Mouse (Mus musculus) CH12.LX (cell line): ENCODE measurements around the gene Cdh13.

ENCODE experiments used
- CHD1 ChIP-seq: IDR thresholded peaks from 2 replicates; pipeline ENCODE4 v1.6.1; 2012; ENCODE audit warnings: low read depth, low read length, improper control_type of control experiment, inconsistent platforms
- CTCF ChIP-seq, 2 experiments: IDR thresholded peaks in 1 of 2; conservative IDR thresholded peaks in 1 of 2; 2 replicates each; pipeline ENCODE4 v1.5.1; 2011 to 2012; ENCODE audit warnings: low read depth in 2 of 2, low read length in 2 of 2, improper control_type of control experiment in 1 of 2, inconsistent platforms in 1 of 2, mild to moderate bottlenecking in 1 of 2, moderate library complexity in 1 of 2
- EP300 ChIP-seq: IDR thresholded peaks from 2 replicates; pipeline ENCODE4 v1.6.1; 2011; ENCODE audit warnings: low read length, improper control_type of control experiment
- MAFK ChIP-seq: IDR thresholded peaks from 2 replicates; pipeline ENCODE4 v1.6.1; 2011; ENCODE audit warnings: low read length, improper control_type of control experiment; ENCODE audit not compliant: insufficient replicate concordance
- MAX ChIP-seq: IDR thresholded peaks from 2 replicates; pipeline ENCODE4 v1.6.1; 2011; ENCODE audit warnings: low read length, improper control_type of control experiment
- MYC ChIP-seq: IDR thresholded peaks from 2 replicates; pipeline ENCODE4 v1.6.1; 2011; ENCODE audit warnings: low read depth, mild to moderate bottlenecking, improper control_type of control experiment, low read length
- POLR2A ChIP-seq: IDR thresholded peaks from 2 replicates; pipeline ENCODE4 v1.6.1; 2011; ENCODE audit warnings: low read depth, mild to moderate bottlenecking, improper control_type of control experiment, low read length
- USF1 ChIP-seq: IDR thresholded peaks from 2 replicates; pipeline ENCODE4 v1.6.1; 2014; ENCODE audit warnings: low read depth, mild to moderate bottlenecking, inconsistent platforms, low read length, improper control_type of control experiment

- TF ChIP-seq CTCF (conservative IDR thresholded peaks at IDR 0.05 in 1 of 2, IDR thresholded peaks at IDR 0.05 in 1 of 2; ENCODE audit: low read depth in 2 of 2, low read length in 2 of 2) = no peak
- TF ChIP-seq MAX = no peak
- TF ChIP-seq MAFK = no peak
- TF ChIP-seq USF1 = no peak
- no peak for TF ChIP-seq POLR2A
- no peak for TF ChIP-seq CHD1
- TF ChIP-seq EP300 = no peak
- no peak for TF ChIP-seq MYC
Measured at GRCm38 (mm10) chr8:118596816-118597215, 313.3 kb downstream of the Cdh13 start.
